Mouse (Mus musculus): Measurements from ENCODE around the gene Casp2.

DNA sequence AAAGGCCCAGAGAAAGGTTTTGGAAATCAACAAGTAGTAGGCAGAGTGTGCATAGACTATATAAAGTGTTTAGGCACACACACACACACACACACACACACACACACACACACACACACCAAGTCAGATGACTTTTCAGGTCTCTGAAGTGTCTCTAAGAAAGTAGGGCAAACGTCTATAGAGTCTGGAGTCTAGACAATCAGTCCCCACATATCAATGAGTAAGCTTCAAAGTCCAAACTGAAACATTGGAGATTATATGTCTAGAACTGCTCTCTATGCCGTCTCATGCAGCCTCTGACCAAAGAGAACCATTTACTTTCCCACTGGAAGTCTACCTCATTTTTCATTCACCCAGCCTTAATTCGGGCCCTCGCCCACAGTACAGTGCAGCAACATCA, 39.7 kb upstream of the Casp2 start:
- TF ChIP-seq POLR2A (IDR thresholded peaks at IDR 0.05; ENCODE audit: low read depth, low read length) (no peak), CTCF (IDR thresholded peaks at IDR 0.05; ENCODE audit: borderline replicate concordance, insufficient read depth, low read length) (no peak)
